Mouse (Mus musculus) embryonic fibroblast, embryonic 13.5 days (primary cell): ENCODE results near the gene Scrn2.

Experiments used
- CTCF ChIP-seq: IDR thresholded peaks from 2 replicates; pipeline ENCODE4 v1.5.1; 2011; ENCODE audit warnings: mild to moderate bottlenecking, control low read depth, low read length, moderate library complexity, borderline replicate concordance; ENCODE audit not compliant: insufficient read depth
- POLR2A ChIP-seq: IDR thresholded peaks from 2 replicates; pipeline ENCODE4 v1.6.1; 2011; ENCODE audit warnings: low read depth, mild to moderate bottlenecking, control low read depth, low read length, moderate library complexity

GRCm38 (mm10) chr11:96992722-96993311 lies 36.9 kb upstream of the Scrn2 start:
- TF ChIP-seq CTCF, result no peak
- no peak for TF ChIP-seq POLR2A
